Comparison of ENCODE assay signal across 1 mouse cellular context in genomic region chr7:3288976-3289970, GRCm38 (mm10).
TF ChIP-seq lines count a peak whose summit lies in the region.

TSS of gene Myadm (plus strand) at chr7:3289080.
TSS of gene Prkcg (plus strand) at chr7:3289179.

TF ChIP-seq in CH12.LX, 34 proteins besides CTCF, POLR2A, EP300 and RAD21 (continued from another document):
- TF ChIP-seq ELF1 (IDR thresholded peaks at IDR 0.05; ENCODE audit: low read depth, low read length), result 0 out of 2 replicates have a peak, but pooled peaks have one; percentile 42
- TF ChIP-seq CHD2 (IDR thresholded peaks at IDR 0.05; ENCODE audit: low read length), result peak; percentile 75
- no peak for TF ChIP-seq E2F4 (IDR thresholded peaks at IDR 0.05; ENCODE audit: insufficient replicate concordance, low read depth, low read length)
- no peak for TF ChIP-seq JUND (conservative IDR thresholded peaks at IDR 0.05; ENCODE audit: low read depth, low read length)
TF ChIP-seq in CH12.LX: peak in this region for 13.
